Mouse (Mus musculus) lung, adult 2 months (tissue): ENCODE measurements at regions not wholly inside any gene's neighbourhood (a gene's known extent, or its start where the extent isn't known, plus 50 kb on each side); places are given as distances from the start of the nearest gene placed in this dataset.

Source experiments
- CTCF ChIP-seq: fragments of 200-500 bp; IDR thresholded peaks from 2 replicates; pipeline ENCODE4 v1.5.1; 2011; ENCODE audit warnings: mild to moderate bottlenecking, low read length, control low read depth; ENCODE audit not compliant: insufficient read depth
- POLR2A ChIP-seq: fragments of 200-500 bp; IDR thresholded peaks from 2 replicates; pipeline ENCODE4 v1.6.1; 2011; ENCODE audit warnings: low read depth, mild to moderate bottlenecking, control low read depth, low read length, borderline replicate concordance; ENCODE audit errors: extremely low read depth

DNA sequence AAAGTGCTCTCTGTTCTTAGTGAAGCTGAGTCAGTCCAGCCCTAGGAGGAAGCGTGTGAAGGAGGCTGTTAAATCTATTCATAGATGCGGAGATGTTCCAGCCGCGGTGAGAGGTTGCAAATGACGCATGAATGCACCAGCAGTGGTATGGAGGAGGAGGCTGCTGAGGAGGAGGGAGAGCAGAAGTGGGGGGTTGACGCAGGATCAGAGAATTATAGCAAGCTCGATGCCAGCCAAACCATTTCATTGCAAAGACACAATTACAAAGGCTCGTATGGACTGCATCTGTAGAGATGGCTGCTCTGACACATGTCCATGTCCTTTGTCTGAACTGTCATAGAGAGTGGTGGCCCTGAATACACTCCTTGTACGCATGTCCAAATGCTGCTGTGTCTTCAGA lies 232.9 kb downstream of the Plk2 start:
- no peak for TF ChIP-seq POLR2A
- TF ChIP-seq CTCF = no peak
